Mouse (Mus musculus) heart, postnatal 36 days (tissue): ENCODE results near the gene Hs6st1. TPM values are rescaled to one million over a fixed set of nuclear protein-coding genes. Genes with fewer than 3 reads are reported as not detected.
"Not testable (repeated sequence)": the region's sequence is repeated elsewhere in the genome, so short reads cannot be mapped to it uniquely, and the experiment has no call there.

ENCODE experiments used
- DNase-seq, 2 experiments: peaks; one replicate each; pipeline ENCODE4 v3.0.0; 2021 to 2022
- intact Hi-C: fragments of 180-260 bp; cut with DNase I; formaldehyde crosslinking; loops from one replicate; pipeline ENCODE4 v1.15.1; 2025
- total RNA-seq, 2 experiments: library from RNA; stranded (reverse); gene quantifications; 2 replicates each; pipeline ENCODE4 v1.2.3; 2021

Hs6st1 gene
- 10 to 100 TPM; 21.3 to 23.1 TPM for total RNA-seq

DNA sequence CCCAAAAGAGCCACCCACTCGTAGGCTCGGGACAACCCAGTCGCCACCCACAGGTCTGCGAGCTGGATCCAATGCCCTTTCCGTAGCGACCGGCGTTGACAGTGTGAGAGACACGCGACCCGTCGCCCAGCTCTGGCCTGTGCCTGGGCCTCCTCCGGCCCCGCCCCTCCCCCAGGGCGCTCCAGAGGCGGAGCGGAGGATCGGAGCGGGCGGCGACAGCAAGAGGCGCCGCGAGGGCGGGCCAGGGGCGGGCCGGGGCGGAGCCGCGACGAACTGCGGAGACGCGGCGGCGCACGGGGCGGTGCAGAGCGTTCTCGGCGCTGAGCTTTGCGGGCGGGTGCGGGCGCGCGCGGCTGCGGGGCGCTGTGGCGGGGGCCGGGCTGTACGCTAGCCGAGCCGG, at the start of gene Hs6st1:
TSS of gene Hs6st1 (plus strand) at position 325 of the 400 bp plus-strand sequence.
- intact Hi-C loops, result loop anchor here (2.0 to 10.0 kb wide), 4 partner anchors 67 to 1797 kb away; partner anchors contain the start of genes Tsga10 and Uggt1
- peak; percentile 93 to 95 for DNase-seq

DNA sequence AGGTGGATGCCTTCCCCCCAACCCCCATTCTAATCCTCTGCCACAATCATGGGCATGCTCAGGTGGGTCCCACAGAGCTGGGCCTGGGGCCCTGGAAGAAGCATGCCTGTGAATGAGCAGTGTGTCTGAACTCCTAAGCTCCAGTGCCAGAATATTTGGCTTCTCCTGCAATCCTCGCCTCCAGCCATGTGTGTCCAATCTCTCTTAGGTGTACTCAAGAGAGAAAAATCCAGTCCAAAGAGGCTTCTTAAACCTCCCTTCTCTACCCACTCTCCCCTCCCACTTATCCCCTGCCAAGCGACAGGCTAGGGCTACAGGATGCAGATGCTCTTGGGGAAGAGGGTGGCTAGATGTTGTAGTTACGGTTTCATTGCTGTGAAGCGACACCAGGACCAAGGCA, 49.6 kb upstream of the Hs6st1 start:
- intact Hi-C loops, result no loop called here
- DNase-seq, result no peak

DNA sequence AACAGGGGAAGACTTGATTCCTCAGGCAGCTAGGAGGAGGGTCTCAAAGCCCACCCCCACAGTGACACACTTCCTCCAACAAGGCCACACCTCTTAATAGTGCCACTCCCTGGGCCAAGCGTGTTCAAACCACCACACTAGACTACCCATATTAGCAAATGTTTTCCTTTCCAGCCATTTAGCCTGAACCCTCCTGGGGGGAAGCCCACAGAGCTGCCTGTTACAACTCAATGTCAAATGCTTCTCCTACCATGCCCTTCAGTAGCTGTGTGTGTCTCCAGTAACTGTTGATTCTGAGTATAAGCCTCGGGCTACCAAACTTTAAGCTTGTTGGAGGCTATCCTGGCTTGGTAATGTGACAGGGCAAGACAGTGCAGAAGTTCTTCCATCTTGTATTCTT, 49.0 kb upstream of the Hs6st1 start:
- intact Hi-C loops, result no loop called here
- no peak for DNase-seq

DNA sequence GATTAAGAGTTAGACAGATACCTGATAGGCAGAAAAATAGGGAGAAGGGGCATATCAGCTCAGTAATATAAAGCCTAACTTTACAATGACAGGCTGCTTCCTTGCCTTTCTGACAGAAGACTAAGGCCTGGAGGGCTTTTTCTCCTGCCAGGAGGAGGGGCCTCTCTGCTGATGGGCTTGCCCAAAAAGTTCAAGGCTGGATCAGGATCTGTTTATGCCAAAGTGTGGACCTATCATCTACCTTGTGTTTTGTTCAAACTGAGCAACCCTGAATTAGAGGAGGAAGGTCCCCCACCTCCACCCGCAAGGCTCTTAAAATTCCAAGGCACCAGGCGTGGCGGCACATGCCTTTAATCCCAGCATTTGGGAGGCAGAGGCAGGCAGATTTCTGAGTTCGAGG, 47.9 kb upstream of the Hs6st1 start:
- intact Hi-C loops, result no loop called here
- DNase-seq, result no peak

DNA sequence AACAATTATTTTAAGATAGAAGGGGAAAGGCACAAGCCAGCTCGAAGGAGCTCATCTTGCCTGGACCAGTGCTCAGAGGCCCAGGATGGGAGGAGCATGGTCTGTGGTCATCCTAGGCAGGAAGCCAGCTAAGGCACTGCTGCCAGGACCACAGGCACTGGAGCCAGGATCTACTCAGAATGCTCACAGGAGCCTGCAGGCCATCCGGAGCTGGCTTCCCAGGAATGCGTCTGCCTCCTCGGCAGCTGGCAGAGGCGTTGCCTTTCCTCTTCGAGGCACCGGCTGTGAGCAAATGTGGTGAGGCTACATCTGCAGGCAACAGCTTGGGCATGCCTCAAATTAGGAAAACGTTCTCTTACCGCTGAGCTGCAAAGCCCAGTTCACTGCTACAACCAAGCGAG, 37.8 kb upstream of the Hs6st1 start:
- DNase-seq, result peak; percentile 75 to 80
- intact Hi-C loops, result no loop called here

DNA sequence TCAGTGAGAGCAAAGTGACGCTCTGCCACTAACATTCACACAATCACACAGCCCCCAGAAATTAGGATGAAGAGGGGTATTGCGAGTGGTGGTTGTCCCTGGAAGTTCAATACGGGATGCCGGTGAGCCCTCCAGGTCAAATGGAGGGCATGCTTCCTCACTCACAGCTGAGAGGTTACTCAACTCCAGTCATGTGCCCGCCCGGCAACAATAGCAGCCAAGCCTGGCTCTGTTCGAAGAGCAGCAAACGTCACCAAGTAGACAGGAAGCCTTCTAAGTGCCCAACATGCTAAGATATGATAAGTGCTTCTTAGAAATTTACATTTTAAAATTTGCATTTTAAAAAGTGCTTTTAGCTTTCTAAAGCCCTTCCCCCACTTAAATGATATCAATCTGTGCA, 29.4 kb upstream of the Hs6st1 start:
- intact Hi-C loops, result no loop called here
- DNase-seq, result no peak

DNA sequence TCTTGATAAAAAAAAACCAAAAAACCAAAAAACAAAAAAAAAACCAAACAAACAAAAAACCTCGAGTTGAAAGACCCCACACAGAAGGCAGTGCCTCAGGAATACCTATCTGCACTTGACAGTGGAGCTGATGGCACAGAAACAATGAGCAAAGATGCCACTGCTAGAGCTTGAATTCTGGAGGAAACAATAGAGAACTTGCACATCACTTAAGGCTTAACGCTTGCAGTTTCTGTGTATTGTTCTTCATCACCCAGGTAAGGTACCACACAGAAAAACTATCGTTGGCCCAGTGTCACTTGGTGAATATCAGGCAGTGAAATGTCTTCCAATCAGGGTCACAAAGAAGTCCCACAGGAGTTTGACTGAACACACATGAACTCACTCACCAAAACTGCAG, 26.1 kb upstream of the Hs6st1 start:
- DNase-seq, result no peak
- intact Hi-C loops, result no loop called here

DNA sequence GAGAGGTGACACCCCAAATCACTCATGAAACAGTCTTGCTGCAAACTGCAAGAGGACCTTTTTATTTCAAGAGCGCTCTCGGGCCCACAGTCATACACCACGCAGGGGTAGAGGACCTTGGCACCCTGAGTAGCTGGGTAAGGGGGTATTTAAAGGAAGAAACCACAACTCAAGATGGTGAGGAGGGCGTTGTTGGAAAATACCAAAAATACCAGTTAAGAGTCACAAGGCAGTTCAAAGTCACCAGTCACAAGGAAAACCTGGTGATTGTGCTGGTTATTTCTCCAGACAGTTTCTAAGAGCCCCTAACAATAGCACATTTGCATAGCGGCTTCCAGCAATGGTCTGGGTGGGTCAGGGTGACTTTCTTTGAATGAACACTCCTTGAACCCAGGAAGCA, 24.4 kb upstream of the Hs6st1 start:
- DNase-seq, intact Hi-C loops: not testable (repeated sequence)

DNA sequence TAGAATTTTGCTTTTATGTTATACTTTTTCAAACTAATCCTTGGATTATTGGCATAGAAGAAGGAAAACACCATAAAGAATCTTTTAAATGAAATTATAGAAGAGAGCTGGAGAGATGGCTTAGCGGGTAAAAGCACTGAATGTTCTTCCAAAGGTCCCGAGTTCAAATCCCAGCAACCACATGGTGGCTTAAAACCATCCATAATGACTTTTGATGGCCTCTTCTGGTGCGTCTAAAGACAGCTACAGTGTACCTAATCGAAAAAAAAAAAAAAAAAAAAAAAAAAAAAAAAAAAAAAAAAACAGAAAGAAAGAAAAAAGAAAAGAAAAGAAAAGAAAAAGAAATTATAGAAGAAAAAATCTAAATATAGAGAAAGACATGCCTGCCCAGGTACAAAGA, 23.9 kb upstream of the Hs6st1 start:
- DNase-seq, result no peak
- intact Hi-C loops, result no loop called here

DNA sequence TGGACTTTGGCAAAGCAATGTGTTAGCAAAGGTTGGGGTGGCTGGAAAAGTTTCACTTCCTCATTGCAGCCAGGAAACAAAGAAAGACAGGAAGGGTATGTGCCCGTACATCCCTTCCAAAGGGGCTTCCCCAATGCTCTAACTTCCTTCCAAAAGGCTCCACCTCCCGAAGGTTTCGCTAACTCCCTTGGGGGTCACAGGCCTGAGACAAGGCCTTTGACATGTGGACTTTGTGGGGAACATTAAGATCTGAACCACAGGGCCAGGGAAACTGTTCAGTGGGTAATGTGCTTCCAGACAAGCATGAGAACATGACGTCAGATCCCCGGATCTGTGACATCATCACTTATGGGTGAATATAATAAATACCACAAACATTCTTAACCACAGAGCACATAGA, 15.5 kb upstream of the Hs6st1 start:
- no peak for DNase-seq
- intact Hi-C loops, result no loop called here

DNA sequence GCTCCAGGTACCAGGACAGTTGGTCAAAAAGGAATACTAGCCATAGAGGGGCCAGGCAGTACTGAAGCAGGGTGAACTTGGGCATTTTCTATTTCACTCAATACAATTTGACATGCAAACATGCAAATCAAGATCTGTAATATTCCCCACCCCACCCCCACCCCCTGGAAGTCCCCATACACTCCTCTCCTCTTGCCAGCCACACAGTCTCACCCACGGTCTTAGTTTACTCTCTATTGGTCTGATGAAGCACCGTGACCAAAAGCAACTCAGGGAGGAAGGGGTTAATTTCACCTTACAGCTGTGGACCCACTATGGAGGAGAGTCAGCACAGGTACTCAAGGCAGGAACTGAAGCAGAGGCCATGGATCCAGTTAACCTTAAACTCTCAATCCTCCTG, 14.6 kb upstream of the Hs6st1 start:
- no peak for DNase-seq
- intact Hi-C loops, result no loop called here

DNA sequence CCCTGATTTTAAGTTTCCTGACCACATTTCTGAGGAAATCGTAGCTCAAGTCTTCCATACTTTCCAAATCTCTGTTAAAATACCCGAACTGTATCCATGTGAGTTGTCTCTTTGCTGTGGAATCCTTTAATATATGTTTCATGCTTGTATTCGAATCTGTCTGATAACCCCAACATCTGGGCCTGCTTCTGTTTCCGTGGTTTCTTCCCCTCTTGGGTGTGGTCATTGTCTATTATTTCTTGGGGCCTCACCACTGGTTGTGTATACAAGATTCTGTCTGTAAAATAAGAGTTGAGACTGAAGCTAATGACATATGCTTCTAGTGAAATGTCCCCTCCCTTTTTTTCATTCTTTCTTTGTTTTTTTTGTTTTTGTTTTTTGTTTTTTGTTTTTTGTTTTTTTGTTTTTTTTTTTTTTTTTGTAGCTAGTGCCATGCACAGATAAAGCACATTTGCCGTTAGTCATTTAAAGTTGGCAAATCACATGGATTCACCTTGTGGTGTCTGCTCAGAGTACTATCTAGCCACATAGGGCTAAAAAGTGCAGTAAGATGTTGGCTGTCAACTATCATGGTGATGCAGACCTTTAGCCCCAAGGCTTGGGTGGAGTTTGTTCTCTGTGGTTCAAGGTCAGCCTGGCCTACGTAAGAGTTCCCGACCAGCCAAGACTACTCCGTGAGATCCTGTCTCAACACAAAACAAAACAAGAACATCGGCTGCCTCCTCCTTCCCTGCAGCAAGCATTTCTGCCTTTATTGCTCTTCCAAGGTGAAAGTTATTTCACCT, 13.8 kb upstream of the Hs6st1 start:
- intact Hi-C loops, result no loop called here
- no peak for DNase-seq

DNA sequence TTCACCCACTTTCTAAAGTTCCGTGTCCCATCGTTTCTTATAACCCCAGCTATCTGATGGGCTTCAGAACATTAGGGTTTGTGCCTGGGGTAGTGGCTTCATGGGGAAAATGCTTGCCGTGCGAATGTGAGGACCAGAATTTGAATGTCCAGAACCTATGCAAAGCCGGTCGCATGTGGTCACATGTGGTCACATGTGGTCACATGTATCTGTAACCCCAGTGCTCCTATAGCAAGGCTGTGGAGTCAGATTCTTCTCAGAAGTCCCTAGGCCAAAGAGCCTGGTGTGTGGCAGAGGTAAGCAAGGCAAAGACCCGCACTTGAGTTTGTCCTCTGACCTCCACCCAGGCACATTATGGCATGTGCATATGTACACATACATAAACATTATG, 13.2 kb upstream of the Hs6st1 start:
- intact Hi-C loops, result no loop called here
- no peak for DNase-seq

DNA sequence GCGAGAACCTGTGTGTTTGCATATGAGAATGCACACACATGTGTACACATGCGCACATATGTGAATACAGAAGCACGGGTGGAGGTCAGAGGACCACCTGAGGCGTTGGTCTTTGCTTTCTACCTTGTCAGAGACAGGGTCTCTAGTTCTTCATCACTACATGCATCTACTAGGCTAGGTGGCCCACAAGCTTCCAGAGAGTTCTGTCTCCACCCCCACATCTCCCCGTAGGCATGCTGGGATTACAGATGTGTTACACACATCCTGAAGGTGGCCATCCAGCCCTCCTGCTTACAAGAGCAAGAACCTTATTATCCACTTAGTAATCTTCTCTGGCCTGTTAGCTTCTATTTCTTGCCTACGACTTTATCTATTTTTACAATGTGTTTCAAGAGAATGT, 8.8 kb upstream of the Hs6st1 start:
- intact Hi-C loops, result no loop called here

DNA sequence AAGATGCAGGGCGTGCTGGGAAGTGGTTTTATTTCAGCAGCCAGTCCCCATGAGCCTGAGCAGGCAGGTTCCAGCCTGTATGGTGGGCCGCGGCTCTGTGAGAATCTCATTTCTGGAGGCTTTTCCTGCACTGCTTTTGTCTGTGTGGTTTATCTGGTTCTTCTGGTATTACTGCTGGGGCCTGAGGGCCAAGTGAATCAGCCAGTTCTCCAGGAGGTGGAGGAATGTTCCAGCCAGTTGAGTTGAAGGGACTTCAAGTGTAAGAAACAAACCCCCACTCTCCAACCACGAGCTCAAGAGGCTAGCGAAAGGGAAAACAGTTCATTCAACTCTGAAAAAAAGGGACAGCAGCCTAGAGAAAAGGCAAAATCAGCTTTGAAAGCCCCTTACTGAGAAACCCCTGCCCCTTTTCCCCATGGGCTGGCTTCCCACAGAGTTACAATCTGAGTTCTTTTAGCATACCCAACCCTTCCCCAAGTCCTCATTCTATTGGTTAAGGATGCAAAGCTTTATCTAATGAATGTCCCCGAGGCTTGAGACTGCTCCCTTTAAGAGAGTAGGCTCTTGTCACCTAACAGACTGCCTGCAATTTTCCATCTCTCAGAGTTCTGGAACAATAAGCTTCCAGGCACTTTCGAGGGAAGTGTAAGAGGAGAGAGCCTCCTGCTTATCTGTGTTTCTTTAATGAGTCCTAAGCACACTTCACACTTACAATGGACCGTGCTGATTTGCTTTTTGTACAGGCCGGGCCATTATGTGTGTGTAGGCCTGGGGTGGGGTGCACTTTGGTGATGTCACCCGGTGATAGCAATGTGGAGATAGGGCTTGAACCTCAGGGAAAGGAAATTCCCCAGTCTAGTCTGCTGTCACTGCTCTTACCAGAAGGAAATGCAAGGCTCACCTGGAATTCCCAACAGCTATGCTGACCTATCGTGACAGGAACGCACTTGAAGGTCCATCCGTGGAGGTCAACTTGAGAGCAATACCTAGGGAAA, 7.9 kb upstream of the Hs6st1 start:
- intact Hi-C loops, result loop anchor here (10.0 kb wide), 3 partner anchors 125 to 1805 kb away; partner anchors contain the start of genes Tsga10 and Uggt1
- DNase-seq, result no peak

More for the DNA sequence above, 8.8 kb upstream of the Hs6st1 start:
- DNase-seq, result no peak

DNA sequence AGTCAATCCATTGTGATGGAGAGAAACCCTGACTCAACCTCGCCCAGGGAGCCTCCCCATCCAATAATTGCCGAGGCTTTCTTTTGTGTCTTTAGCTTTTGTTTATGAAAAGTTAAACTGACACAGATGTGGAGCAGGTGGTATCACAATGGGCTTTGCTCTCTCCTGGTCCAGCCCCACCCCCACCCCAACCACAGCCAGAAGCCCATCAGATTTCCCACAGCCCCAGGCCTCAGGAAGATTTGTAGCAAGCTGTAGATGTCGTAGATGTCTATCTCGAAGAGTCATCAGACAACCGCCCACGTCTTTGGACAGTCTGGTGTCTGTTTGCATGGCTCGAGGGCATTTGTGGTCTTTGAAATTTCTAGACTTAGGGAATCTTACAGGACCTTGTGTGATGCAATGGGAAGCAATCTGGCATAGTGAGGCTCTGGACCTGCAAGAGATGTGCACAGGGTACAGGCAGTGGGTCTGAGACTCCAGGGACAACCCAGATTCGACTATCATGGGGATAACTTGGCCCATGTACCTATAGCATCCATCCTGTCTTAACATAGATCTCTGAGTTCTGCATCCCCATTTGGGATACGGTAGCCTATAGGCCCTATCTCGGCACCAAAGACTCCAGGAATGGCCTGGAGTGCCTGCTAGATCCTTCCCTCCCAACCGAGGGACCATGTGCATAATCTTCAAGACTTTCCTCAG, 6.8 kb upstream of the Hs6st1 start:
- DNase-seq, result no peak
- intact Hi-C loops, result loop anchor here (10.0 kb wide), 3 partner anchors 127 to 1803 kb away; partner anchors contain the start of genes Tsga10 and Uggt1

DNA sequence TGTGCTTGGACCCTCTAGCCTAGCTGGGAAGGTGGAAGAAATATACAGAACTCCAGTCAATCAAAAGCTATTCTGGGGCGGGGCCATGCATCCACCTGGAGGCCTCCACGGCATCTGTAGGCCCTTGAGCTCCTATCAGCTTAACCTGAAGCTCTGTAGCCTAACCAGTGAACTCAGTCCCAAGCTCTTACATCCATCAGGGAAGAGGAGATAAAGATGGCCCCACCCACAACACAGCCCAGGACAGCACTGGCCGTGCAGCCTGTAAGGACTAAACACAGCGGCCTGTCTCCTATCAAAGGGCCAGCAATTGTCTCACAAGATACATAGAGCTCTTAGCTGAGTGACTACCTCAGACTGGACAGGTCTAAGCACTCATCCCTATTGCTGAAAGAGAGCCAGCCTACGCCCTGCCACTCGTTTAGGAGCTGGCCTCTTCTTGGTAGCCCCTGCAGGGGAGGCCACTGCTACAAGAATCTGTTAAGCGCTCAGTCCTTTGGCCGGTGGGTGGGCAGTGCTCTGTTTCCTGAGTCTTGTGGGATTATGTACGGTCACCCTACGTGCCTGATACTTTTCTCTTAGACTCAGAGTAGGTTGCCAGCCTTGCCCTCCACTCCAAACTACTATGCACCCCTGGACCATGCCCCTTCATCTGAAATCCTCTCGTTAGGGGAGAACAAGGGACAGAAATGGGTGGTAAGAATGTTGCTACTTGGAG, 6.0 kb upstream of the Hs6st1 start:
- no peak for DNase-seq
- intact Hi-C loops, result loop anchor here (10.0 kb wide), 3 partner anchors 127 to 1803 kb away; partner anchors contain the start of genes Tsga10 and Uggt1

DNA sequence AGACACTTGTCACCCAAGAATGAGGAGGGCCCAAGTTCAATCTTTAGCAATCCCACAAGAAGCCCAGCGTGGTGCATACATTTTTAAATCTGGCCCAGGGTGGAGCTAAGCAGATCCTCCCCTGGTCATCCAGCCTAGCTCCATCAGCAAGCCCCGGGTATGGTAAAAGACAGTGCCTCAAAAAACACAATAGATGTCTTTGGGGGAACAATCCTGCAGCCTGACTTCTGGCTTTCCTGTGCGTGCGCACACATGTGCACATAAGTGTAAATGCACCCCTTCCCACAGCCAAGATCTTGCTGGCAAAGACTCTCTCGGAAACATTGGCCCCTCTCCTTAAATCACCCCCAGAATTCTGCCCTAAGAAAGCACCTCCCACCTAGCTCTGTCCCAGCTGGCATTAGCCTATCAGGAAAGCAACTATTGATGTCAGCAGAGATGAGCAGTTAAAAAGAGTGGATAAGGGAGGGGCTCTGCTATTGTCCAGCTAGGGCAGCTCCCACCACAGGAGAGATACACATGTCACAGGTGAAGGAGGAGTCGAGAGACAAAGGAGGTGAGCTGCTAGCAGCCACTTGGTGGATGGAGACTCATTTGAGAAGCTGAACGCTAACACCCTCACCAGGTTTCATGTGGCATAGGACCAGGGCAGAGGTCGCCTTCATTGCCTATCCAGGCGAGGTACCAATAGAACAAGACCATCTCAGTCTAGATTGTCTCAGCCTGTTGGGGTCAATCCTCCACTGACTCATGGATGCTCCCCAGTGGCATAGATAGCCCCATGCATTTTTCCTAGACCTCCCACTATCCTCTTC, 5.2 kb upstream of the Hs6st1 start:
- DNase-seq, result no peak
- intact Hi-C loops, result loop anchor here (10.0 kb wide), 3 partner anchors 128 to 1802 kb away; partner anchors contain the start of genes Tsga10 and Uggt1

DNA sequence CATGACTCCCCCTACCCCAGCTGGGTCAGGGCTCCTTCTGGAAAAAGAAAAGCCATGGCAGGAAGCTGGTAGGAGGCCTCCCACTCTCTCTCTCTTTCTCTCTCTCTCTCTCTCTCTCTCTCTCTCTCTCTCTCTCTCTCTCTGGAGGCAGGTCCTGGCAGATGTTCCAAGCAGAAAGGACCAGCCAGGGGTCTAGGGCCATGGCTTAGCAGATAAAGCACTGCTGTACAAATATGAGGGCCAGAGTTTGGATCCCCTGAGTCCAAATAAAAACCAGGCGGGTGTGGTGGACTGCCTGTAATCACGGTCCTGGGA, 4.6 kb upstream of the Hs6st1 start:
- intact Hi-C loops, result loop anchor here (10.0 kb wide), 3 partner anchors 129 to 1801 kb away; partner anchors contain the start of genes Tsga10 and Uggt1
- no peak for DNase-seq
